In the genomic region with DNA sequence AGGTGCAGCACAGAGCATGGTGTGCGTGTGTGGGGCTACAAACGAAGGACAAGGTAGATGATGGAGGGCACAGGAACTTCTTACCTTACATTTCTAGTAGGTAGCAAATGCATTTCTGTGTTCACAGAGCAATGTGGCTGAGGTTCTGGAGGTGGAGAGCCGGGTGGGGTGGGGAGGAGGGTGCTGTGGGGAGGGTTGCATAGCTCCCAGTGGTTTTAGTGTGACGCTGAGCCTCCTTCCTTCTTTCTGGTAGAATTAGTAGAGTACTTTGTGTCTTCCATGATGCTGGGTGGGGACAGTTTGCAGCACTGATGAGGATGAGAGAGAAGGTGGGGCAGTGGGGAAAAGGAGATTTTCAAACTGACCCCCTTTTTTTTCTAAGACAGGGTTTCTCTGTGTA, we compare ENCODE assay signal across 14 mouse cellular contexts.
"Had no signal": no experiment of that assay in that cellular context is flagged by ENCODE, and none has a peak within 500 bp of the region (broad histone marks: within the 10 kb centered on the region; RNA-seq: fewer than 3 reads in every experiment).

No protein-coding gene starts in this region.

- H3K27ac ChIP-seq: liver, embryonic 13.5 days; lung, embryonic 15.5 days; midbrain, embryonic 15.5 days; neural tube, embryonic 13.5 days had no signal

- H3K9me3 ChIP-seq: limb, embryonic 15.5 days; liver, embryonic 13.5 days; lung, embryonic 15.5 days; midbrain, embryonic 15.5 days; neural tube, embryonic 13.5 days had no signal

- H3K9ac ChIP-seq: limb, embryonic 15.5 days; liver, embryonic 13.5 days; liver, postnatal 0 days; lung, embryonic 15.5 days; midbrain, embryonic 15.5 days; neural tube, embryonic 13.5 days had no signal

- DNase-seq: kidney, adult 18-20 months; kidney, postnatal 25 days; layer of hippocampus, adult 9-11 months; layer of hippocampus, postnatal 36 days; liver, embryonic 13.5 days; liver, postnatal 0 days; lung, postnatal 14 days; right cerebral cortex, postnatal 14 days; thymus, postnatal 4 days had no signal

- H3K36me3 ChIP-seq: limb, embryonic 15.5 days; liver, embryonic 13.5 days; lung, embryonic 15.5 days; midbrain, embryonic 15.5 days; neural tube, embryonic 13.5 days had no signal

- H3K4me2 ChIP-seq: limb, embryonic 15.5 days; liver, embryonic 13.5 days; lung, embryonic 15.5 days; midbrain, embryonic 11.5 days; midbrain, embryonic 15.5 days; neural tube, embryonic 13.5 days had no signal

- H3K4me3 ChIP-seq: limb, embryonic 15.5 days; liver, embryonic 13.5 days; lung, embryonic 15.5 days; midbrain, embryonic 15.5 days; neural tube, embryonic 13.5 days had no signal

- ATAC-seq: liver, postnatal 0 days; midbrain, embryonic 15.5 days had no signal

- H3K27me3 ChIP-seq: limb, embryonic 15.5 days; liver, embryonic 13.5 days; lung, embryonic 15.5 days; midbrain, embryonic 15.5 days; neural tube, embryonic 13.5 days had no signal
